Mouse (Mus musculus) liver, embryonic 16.5 days (tissue): ENCODE measurements around the gene Rpl10. TPM values are rescaled to one million over a fixed set of nuclear protein-coding genes. Genes with fewer than 3 reads are reported as not detected.

Source experiments
- microRNA-seq: library from miRNA; unstranded; fragments of <30 nt; microRNA quantifications from one replicate; pipeline ENCODE4, GENCODE M21; 2016
- polyA plus RNA-seq: library from polyadenylated mRNA; unstranded; fragments of >200 nt; fragmentation: Nextera tagmentation; extraction: Ambion mirVana; gene quantifications from 2 replicates; pipeline ENCODE4 v1.2.1, GENCODE M21; 2015

Rpl10 gene
- polyA plus RNA-seq, 1 experiment from 2014 or later, result 375 TPM

Small RNA genes lying within 50 kb of the gene (microRNA-seq; reads per million reads assigned to microRNA genes)
- gene Mir7091 (0.98 reads per million), gene Mir7092 (0.74 reads per million)

Other genes starting within 250 kb of the Rpl10 start
- 19.9 and 25.7 TPM in 2 replicates for gene Irak1, start 246.9 kb upstream of the Rpl10 start, polyA plus RNA-seq
- not detected in 2 replicates for gene Opn1mw, start 143.3 kb upstream of the Rpl10 start, polyA plus RNA-seq
- 5.5 and 5.7 TPM in 2 replicates for gene Mecp2, start 135.4 kb upstream of the Rpl10 start, polyA plus RNA-seq
- gene Tex28, start 103.0 kb upstream of the Rpl10 start, polyA plus RNA-seq, result not detected in 2 replicates
- gene Tktl1, start 93.6 kb upstream of the Rpl10 start, polyA plus RNA-seq, result not detected in 2 replicates
- gene Flna, start 21.0 kb upstream of the Rpl10 start, polyA plus RNA-seq, result 42.7 and 53.3 TPM in 2 replicates
- gene Emd, start 16.1 kb upstream of the Rpl10 start, polyA plus RNA-seq, result 7.4 and 7.7 TPM in 2 replicates
- gene Taz, start 11.1 kb downstream of the Rpl10 start, polyA plus RNA-seq, result 27.8 and 30.2 TPM in 2 replicates
- gene Dnase1l1, start 11.5 kb downstream of the Rpl10 start, polyA plus RNA-seq, result 22.0 and 23.6 TPM in 2 replicates
- 79.2 and 79.8 TPM in 2 replicates for gene Atp6ap1, start 26.3 kb downstream of the Rpl10 start, polyA plus RNA-seq
- 57.2 and 63.5 TPM in 2 replicates for gene Gdi1, start 34.2 kb downstream of the Rpl10 start, polyA plus RNA-seq
- 25.0 and 30.2 TPM in 2 replicates for gene Fam50a, start 42.2 kb downstream of the Rpl10 start, polyA plus RNA-seq
- gene Plxna3, start 58.3 kb downstream of the Rpl10 start, polyA plus RNA-seq, result 1.2 and 1.5 TPM in 2 replicates
- gene Lage3, start 82.8 kb downstream of the Rpl10 start, polyA plus RNA-seq, result 35.8 and 42.0 TPM in 2 replicates
- 37.1 and 39.3 TPM in 2 replicates for gene Ubl4a, start 102.4 kb downstream of the Rpl10 start, polyA plus RNA-seq
- 6.1 TPM in 2 replicates for gene Slc10a3, start 102.5 kb downstream of the Rpl10 start, polyA plus RNA-seq
- gene Fam3a, start 122.5 kb downstream of the Rpl10 start, polyA plus RNA-seq, result 13.1 and 14.2 TPM in 2 replicates
- gene Ikbkg, start 122.5 kb downstream of the Rpl10 start, polyA plus RNA-seq, result 29.4 and 29.7 TPM in 2 replicates
- 42.3 and 42.7 TPM in 2 replicates for gene G6pdx, start 158.4 kb downstream of the Rpl10 start, polyA plus RNA-seq
- gene Gm6880, start 210.6 kb downstream of the Rpl10 start, polyA plus RNA-seq, result not detected in 2 replicates